Mouse (Mus musculus) neural tube, embryonic 11.5 days (tissue): ENCODE results near the gene Slc7a15. TPM values are rescaled to one million over a fixed set of nuclear protein-coding genes. Genes with fewer than 3 reads are reported as not detected.
"Not testable (repeated sequence)": the region's sequence is repeated elsewhere in the genome, so short reads cannot be mapped to it uniquely, and the experiment has no call there.

Experiments used
- ATAC-seq: fragments of 200-750 bp; cut with Nextera tagmentation; 2 replicates; pipeline ENCODE4 v1.8.0; 2017; ENCODE audit warnings: moderate number of reproducible peaks, mild to moderate bottlenecking, moderate TSS enrichment, moderate library complexity; ENCODE audit not compliant: insufficient read depth, low FRiP score, low TSS enrichment
- DNase-seq: peaks from one replicate; pipeline ENCODE4 v3.0.0-alpha.2; 2015; ENCODE audit warnings: low spot score
- H3K27ac ChIP-seq: fragments of 300-500 bp; sonication (generic); 2 replicates; pipeline ENCODE4 v1.5.1; 2014; ENCODE audit warnings: low read depth, mild to moderate bottlenecking, low read length
- H3K27me3 ChIP-seq: fragments of 300-500 bp; sonication (generic); 2 replicates; pipeline ENCODE4 v1.6.1; 2014; ENCODE audit warnings: mild to moderate bottlenecking, low read length, mixed read lengths; ENCODE audit not compliant: control insufficient read depth, insufficient read depth
- H3K36me3 ChIP-seq: fragments of 300-500 bp; sonication (generic); 2 replicates; pipeline ENCODE4 v1.6.1; 2014; ENCODE audit warnings: mild to moderate bottlenecking, low read length, moderate library complexity, mixed read lengths; ENCODE audit not compliant: control insufficient read depth, insufficient read depth
- H3K4me1 ChIP-seq: fragments of 300-500 bp; sonication (generic); 2 replicates; pipeline ENCODE4 v1.6.1; 2014; ENCODE audit warnings: low read length, mixed read lengths; ENCODE audit not compliant: control insufficient read depth, insufficient read depth
- H3K4me2 ChIP-seq: fragments of 300-500 bp; sonication (generic); 2 replicates; pipeline ENCODE4 v1.6.1; 2014; ENCODE audit warnings: low read depth, mild to moderate bottlenecking, moderate library complexity
- H3K4me3 ChIP-seq: fragments of 300-500 bp; sonication (generic); 2 replicates; pipeline ENCODE4 v1.5.1; 2014; ENCODE audit warnings: low read depth, low read length
- H3K9ac ChIP-seq: fragments of 300-500 bp; sonication (generic); 2 replicates; pipeline ENCODE4 v1.6.1; 2014; ENCODE audit warnings: mild to moderate bottlenecking, low read length
- H3K9me3 ChIP-seq: fragments of 300-500 bp; sonication (generic); 2 replicates; pipeline ENCODE4 v1.6.1; 2016; ENCODE audit warnings: low read length; ENCODE audit not compliant: control insufficient read depth
- WGBS: fragments of 180-500 bp; shearing (Covaris S2); extraction: QIAGEN DNeasy Blood & Tissue Kit; methylation state at CpG from one replicate; pipeline ENCODE4 v1.1.7; 2014; 5-methylcytosine and 5-hydroxymethylcytosine counted together
- polyA plus RNA-seq: library from polyadenylated mRNA; unstranded; fragments of >200 nt; fragmentation: Nextera tagmentation; extraction: Ambion mirVana; gene quantifications from 2 replicates; pipeline ENCODE4 v1.2.1, GENCODE M21; 2014

The Slc7a15 gene
- polyA plus RNA-seq = not detected in 2 replicates

DNA sequence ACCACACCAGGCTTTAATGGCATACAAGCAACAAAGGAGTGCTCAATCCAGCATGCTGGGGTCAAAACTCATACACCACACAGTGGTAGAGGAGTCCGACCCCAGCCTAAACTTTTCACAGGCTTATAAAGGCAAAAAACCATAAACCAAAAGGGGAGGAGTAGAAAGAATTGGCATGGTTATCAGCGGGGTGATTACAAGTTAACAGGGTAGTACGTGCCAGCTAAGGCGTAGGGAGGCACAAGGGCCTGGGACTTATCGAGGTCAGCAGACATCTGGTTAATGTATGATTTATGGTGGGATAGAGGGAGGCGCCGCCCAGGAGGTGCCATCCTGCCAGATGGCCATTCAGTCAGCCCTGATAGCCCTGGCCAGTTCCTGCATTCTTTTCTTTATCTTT is at the start of gene Slc7a15:
Gene Slc7a15, minus strand, starts transcription at position 101 of the 400 bp plus-strand sequence.
- H3K4me1 ChIP-seq, H3K4me2 ChIP-seq, H3K9me3 ChIP-seq, H3K9ac ChIP-seq, DNase-seq, ATAC-seq, H3K36me3 ChIP-seq, H3K27ac ChIP-seq, H3K27me3 ChIP-seq, H3K4me3 ChIP-seq: not testable (repeated sequence)
- WGBS = 86% methylated on average over 7 of the region's 7 CpGs

GRCm38 (mm10) chr12:8648211-8648610 is 49.3 kb upstream of the Slc7a15 start:
- DNase-seq, H3K4me1 ChIP-seq, ATAC-seq: not testable (repeated sequence)

DNA sequence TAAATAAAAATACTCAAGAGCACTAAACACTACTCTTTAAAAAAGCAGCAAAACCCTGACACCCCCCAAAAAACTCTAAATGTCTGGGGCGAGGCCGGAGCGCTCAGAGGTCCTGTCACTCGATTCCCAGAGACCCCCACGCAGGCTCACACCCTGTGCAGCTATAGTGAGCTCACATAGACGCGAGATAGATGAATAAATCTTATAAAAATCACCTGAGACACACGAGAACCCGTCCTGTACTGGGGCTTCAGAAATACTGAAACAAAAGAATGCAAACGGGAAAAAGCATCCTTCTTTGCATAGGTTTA is 42.5 kb upstream of the Slc7a15 start:
- peak overlapping the region; percentile 36 for H3K4me2 ChIP-seq
- peak overlapping the region; percentile 94 for H3K9ac ChIP-seq
- no peaks in the 10 kb centered on the region for H3K27me3 ChIP-seq
- H3K9me3 ChIP-seq = no peaks in the 10 kb centered on the region
- no peaks in the 10 kb centered on the region for H3K4me1 ChIP-seq
- 13% methylated on average over 10 of the region's 10 CpGs for WGBS
- DNase-seq = no peak
- peak; percentile 56 for ATAC-seq
- peak overlapping the region; percentile 75 for H3K4me3 ChIP-seq
- H3K36me3 ChIP-seq = no peaks in the 10 kb centered on the region
- H3K27ac ChIP-seq = no peak overlapping the region

More at GRCm38 (mm10) chr12:8648211-8648610, 49.3 kb upstream of the Slc7a15 start:
- H3K4me3 ChIP-seq, H3K9ac ChIP-seq, H3K4me2 ChIP-seq, H3K27me3 ChIP-seq, H3K9me3 ChIP-seq, H3K27ac ChIP-seq, H3K36me3 ChIP-seq: not testable (repeated sequence)
- WGBS = 70% methylated on average over 8 of the region's 8 CpGs

DNA sequence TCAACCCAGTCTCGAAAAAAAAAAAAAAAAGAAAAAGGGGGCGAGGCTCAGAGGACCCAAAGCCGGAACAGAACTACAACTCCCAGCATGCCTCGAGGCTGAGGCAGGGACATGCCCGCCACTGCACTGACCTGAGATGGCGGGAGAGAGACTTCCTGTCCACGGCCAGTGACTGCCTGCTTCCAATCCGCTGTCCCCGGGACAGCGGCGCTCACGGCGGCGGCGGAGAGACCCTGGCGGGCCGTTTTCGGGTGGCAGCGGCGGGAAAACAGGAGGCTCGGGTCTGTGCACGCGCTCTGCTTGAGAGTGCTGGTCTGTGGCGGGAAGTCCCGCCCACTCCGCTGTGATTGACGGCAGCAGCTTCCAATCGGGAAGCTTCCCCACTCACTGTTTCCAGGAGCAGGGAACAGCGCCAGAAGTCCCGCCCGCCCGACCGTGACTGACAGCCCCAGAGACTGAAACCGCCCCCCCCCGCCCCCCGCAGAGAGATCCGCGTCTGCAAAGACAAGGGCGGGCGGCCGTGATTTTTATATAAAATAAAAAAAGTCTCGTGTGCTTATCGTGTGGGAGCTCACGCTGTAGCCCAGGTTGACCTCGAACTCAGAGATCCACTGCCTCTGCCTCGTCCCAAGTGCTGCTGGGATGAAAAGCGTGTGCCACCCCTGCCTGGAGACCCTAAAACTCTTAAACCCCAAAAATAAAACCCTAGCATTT is 42.0 kb upstream of the Slc7a15 start:
- Histone ChIP-seq H3K9me3 (no peaks in the 10 kb centered on the region), H3K4me3 (peak overlapping the region; percentile 75), H3K36me3 (no peaks in the 10 kb centered on the region), H3K9ac (peak overlapping the region; percentile 94), H3K27me3 (no peaks in the 10 kb centered on the region), H3K27ac (peak overlapping the region; percentile 92), H3K4me1 (no peaks in the 10 kb centered on the region), H3K4me2 (peak overlapping the region; percentile 36)
- peak; percentile 98 for ATAC-seq
- WGBS = under 1% methylated on average over 47 of the region's 47 CpGs
- DNase-seq = peak; percentile 96

- not testable (repeated sequence) for H3K9me3 ChIP-seq, H3K36me3 ChIP-seq, ATAC-seq, H3K9ac ChIP-seq, DNase-seq, H3K4me1 ChIP-seq, H3K27ac ChIP-seq, H3K27me3 ChIP-seq
- Histone ChIP-seq H3K4me3 (peak overlapping the region; percentile 75), H3K4me2 (peak overlapping the region; percentile 36)
- WGBS = 5% methylated on average over 2 of the region's 2 CpGs
These were observed 41.3 kb upstream of the Slc7a15 start for GRCm38 (mm10) chr12:8640186-8640585.

DNA sequence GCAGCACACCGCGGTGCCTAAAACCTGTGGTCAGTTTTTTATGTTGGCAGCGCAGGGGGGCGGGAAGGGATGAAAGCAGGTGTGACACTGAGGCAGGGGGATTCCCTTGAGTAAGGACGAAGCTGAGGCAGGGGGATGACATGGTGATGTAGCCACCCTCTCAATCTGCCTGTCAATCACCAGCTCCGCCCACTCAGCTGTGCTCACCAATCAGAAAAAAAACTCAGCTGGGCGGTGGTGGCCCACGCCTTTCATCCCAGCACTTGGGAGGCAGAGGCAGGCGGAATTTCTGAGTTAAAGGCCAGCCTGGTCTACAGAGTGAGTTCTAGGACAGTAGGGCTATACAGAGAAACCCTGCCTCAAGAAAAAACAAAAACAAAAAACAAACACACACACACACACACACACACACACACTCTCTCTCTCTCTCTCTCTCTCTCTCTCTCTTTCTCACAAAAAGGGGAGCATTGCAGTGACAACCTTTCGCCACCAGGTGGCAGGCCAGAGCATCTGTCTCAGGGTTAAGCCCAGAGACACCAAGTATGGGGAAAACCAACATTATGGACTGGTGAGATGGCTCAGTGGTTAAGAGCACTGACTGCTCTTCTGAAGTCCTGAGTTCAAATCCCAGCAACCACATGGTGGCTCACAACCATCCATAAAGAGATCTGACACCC is 39.7 kb upstream of the Slc7a15 start:
- not testable (repeated sequence) for H3K4me1 ChIP-seq, H3K4me2 ChIP-seq, H3K9ac ChIP-seq, H3K4me3 ChIP-seq, H3K27me3 ChIP-seq, H3K9me3 ChIP-seq, ATAC-seq, H3K36me3 ChIP-seq, H3K27ac ChIP-seq
- 74% methylated on average over 10 of the region's 10 CpGs for WGBS
- peak; percentile 68 for DNase-seq

DNA sequence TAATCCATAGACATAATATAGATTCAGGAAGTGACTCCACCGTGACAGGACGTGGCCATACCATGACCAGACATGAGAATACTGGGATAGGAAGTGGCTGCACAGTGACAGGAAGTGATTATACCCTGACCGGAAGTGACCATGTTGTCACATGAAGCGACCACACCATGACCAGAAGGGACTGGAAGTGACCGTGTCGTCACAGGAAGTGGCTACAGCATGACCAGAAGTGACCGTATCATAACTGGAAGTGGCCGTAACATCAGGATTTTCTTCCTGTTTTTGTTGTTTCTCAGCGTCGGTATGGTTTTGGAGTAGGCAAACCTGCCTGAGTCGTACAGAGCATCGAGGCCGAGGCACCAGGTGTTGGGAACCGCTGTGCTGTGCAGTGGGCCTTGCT is 38.1 kb upstream of the Slc7a15 start:
- Histone ChIP-seq H3K27me3 (no peaks in the 10 kb centered on the region), H3K27ac (no peak overlapping the region), H3K9me3 (no peaks in the 10 kb centered on the region), H3K9ac (no peak overlapping the region), H3K4me1 (no peaks in the 10 kb centered on the region), H3K36me3 (no peaks in the 10 kb centered on the region), H3K4me3 (no peak overlapping the region), H3K4me2 (no peak overlapping the region)
- WGBS = 90% methylated on average over 14 of the region's 14 CpGs
- no peak for DNase-seq
- ATAC-seq = no peak

DNA sequence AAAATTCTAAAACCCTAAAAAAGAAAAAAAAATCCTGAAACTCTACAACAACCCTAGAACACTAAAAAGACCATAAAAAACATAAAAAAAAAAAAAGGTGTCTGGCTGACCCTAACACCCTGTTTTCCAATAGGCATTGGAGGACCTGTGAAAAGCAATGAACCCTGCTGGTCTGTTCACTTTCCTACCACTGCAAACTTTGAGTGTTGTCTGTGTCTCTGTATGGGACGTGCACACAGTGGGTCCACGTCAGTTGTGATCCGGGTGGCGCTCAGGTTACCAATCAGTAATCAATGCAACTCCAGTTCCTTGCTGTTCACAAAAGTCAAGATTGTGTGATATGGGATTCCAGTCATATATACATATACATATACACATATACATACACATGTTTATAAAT is 36.7 kb upstream of the Slc7a15 start:
- H3K4me2 ChIP-seq = no peak overlapping the region
- no peaks in the 10 kb centered on the region for H3K27me3 ChIP-seq
- no peak overlapping the region for H3K27ac ChIP-seq
- whole genome bisulfite sequencing = 97% methylated on average over 4 of the region's 4 CpGs
- no peaks in the 10 kb centered on the region for H3K9me3 ChIP-seq
- no peaks in the 10 kb centered on the region for H3K36me3 ChIP-seq
- H3K9ac ChIP-seq = no peak overlapping the region
- H3K4me1 ChIP-seq = no peaks in the 10 kb centered on the region
- no peak for ATAC-seq
- DNase-seq = no peak
- H3K4me3 ChIP-seq = no peak overlapping the region

DNA sequence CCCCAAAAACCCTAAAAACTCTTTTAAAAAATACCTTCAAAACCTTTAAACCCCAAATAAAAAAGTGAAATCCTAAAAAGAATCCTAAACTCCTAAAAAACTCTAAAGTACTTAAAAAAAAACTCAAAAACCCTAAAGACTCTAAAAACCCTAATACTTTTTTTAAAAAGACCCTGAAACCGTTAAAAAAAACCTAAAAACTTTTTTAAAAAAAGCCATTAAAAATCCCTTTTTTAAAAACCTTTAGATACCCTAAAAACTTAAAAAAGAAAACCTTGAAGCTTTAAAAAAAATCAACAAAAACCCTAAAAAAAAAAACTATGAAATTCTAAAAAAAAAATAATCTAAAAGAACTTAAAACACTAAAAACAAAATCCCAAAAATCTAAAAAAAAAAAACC is 35.4 kb upstream of the Slc7a15 start:
- Histone ChIP-seq H3K27me3 (no peaks in the 10 kb centered on the region), H3K9me3 (no peaks in the 10 kb centered on the region), H3K36me3 (no peaks in the 10 kb centered on the region), H3K27ac (no peak overlapping the region), H3K4me1 (no peaks in the 10 kb centered on the region), H3K4me3 (no peak overlapping the region), H3K4me2 (no peak overlapping the region), H3K9ac (no peak overlapping the region)
- DNase-seq (no peak), ATAC-seq (no peak)
- 90% methylated on average over 1 of the region's 1 CpGs for WGBS
